Mouse (Mus musculus): ENCODE measurements around the gene U2af2.

- no peak for TF ChIP-seq CTCF (IDR thresholded peaks at IDR 0.05; ENCODE audit: extremely low read depth, insufficient read depth, low read length)
- TF ChIP-seq POLR2A (IDR thresholded peaks at IDR 0.05; ENCODE audit: extremely low read depth, insufficient read depth, low read length): no peak
Measured at GRCm38 (mm10) chr7:5076931-5077330, 15.0 kb downstream of the U2af2 start.
